20 mouse cellular contexts compared by ENCODE assay signal in the genomic region with DNA sequence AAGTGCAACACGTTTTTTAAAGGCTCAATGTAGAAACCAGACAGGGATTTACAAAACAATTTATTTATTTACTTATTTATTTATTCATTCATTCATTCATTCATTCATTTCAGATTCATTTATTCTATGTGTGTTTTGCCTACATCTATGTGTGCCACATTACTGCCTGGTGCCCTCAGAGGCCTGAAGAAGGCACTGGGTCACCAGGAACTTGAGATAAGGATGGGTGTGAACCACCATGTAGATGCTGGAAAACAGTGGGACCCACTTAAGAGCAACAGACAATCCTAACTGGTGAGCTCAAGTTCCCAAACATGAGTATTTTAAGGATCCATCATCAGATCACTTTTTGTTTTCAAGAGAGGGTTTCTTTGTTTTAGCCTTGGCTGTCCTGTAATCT. TPM values are rescaled to one million over a fixed set of nuclear protein-coding genes. Genes with fewer than 3 reads are reported as not detected.
A peak's percentile ranks its signal among the peaks of the same experiment; 100 is the strongest.
DNase-seq lines count a peak whose midpoint lies in the region; ATAC-seq lines count a peak whose summit lies in the region.
"Had no signal": no experiment of that assay in that cellular context is flagged by ENCODE, and none has a peak within 500 bp of the region (broad histone marks: within the 10 kb centered on the region; RNA-seq: fewer than 3 reads in every experiment).

No protein-coding gene starts in this region.

- no peak overlapping the region for H3K4me2 ChIP-seq in liver, embryonic 11.5 days
- H3K4me2 ChIP-seq in liver, embryonic 15.5 days = no peak overlapping the region
- H3K4me2 ChIP-seq: forebrain, embryonic 12.5 days; heart, embryonic 12.5 days; hindbrain, embryonic 15.5 days had no signal

- no peaks in the 10 kb centered on the region for H3K27me3 ChIP-seq in liver, embryonic 11.5 days (replicated peaks; ENCODE audit: control insufficient read depth, insufficient read depth, low read length)
- no peaks in the 10 kb centered on the region for H3K27me3 ChIP-seq in liver, embryonic 15.5 days
- H3K27me3 ChIP-seq: forebrain, embryonic 12.5 days; heart, embryonic 12.5 days; hindbrain, embryonic 15.5 days had no signal

- H3K36me3 ChIP-seq in liver, embryonic 11.5 days (ENCODE audit: control insufficient read depth, insufficient read depth, low read length) = peaks cover 24% of the 10 kb centered on the region; the same call in 1 of the 2 replicates
- peaks cover 44% of the 10 kb centered on the region for H3K36me3 ChIP-seq in liver, embryonic 15.5 days (replicated peaks)

- ATAC-seq in liver, embryonic 11.5 days (replicated peaks; ENCODE audit: low FRiP score) = peak; percentile 78
- ATAC-seq in liver, embryonic 15.5 days (ENCODE audit: insufficient read depth) = peak; percentile 79
- peak; percentile 82 for ATAC-seq in megakaryocyte-erythroid progenitor cell, adult 5-6 weeks (replicated peaks; ENCODE audit: low FRiP score, low TSS enrichment, poor library complexity, severe bottlenecking)
- ATAC-seq: activated CD4-positive, CD25-positive, alpha-beta regulatory T cell, adult 4 months; forebrain, postnatal 0 days had no signal

- DNase-seq in c-Kit-negative CD71-positive TER-119-positive erythroid progenitor cells, embryonic 14.5 days (ENCODE audit: low read depth, low spot score) = peak; percentile 1
- no peak for DNase-seq in liver, embryonic 11.5 days (ENCODE audit: low spot score)
- DNase-seq in heart, postnatal 4 days = no peak
- DNase-seq in kidney, adult 11 months = no peak
- no peak for DNase-seq in T-cell, adult 2 months (ENCODE audit: low spot score)
- DNase-seq: adrenal gland, postnatal 14 days; B cell, adult 2 months; cerebellum, adult 18-20 months; cerebellum, adult 9-11 months; forebrain, postnatal 0 days; gastrocnemius, postnatal 14 days; heart, adult 2 months had no signal

- no peaks in the 10 kb centered on the region for H3K9me3 ChIP-seq in liver, embryonic 11.5 days (ENCODE audit: control insufficient read depth, low read length)
- H3K9me3 ChIP-seq in liver, embryonic 15.5 days (replicated peaks) = no peaks in the 10 kb centered on the region
- H3K9me3 ChIP-seq: embryonic facial prominence, embryonic 10.5 days; forebrain, embryonic 12.5 days; heart, embryonic 12.5 days; hindbrain, embryonic 15.5 days had no signal

- H3K9ac ChIP-seq in liver, embryonic 11.5 days (ENCODE audit: low read depth, low read length) = no peak overlapping the region
- H3K9ac ChIP-seq in liver, embryonic 15.5 days = no peak overlapping the region
- H3K9ac ChIP-seq: forebrain, embryonic 12.5 days; forebrain, postnatal 0 days; heart, embryonic 12.5 days; hindbrain, embryonic 15.5 days had no signal

- H3K27ac ChIP-seq in liver, embryonic 11.5 days (ENCODE audit: low read depth, low read length) = no peak overlapping the region
- H3K27ac ChIP-seq in liver, embryonic 15.5 days (replicated peaks) = no peak overlapping the region
- H3K27ac ChIP-seq: embryonic facial prominence, embryonic 10.5 days; forebrain, embryonic 12.5 days; heart, adult 2 months; hindbrain, embryonic 15.5 days had no signal

- no peak overlapping the region for H3K4me3 ChIP-seq in liver, embryonic 11.5 days (ENCODE audit: low read depth, low read length)
- H3K4me3 ChIP-seq in liver, embryonic 15.5 days (replicated peaks) = no peak overlapping the region
- H3K4me3 ChIP-seq: embryonic facial prominence, embryonic 10.5 days; erythroblast, embryonic 14.5 days; forebrain, embryonic 12.5 days; heart, adult 2 months; heart, embryonic 12.5 days; hindbrain, embryonic 15.5 days had no signal

- no peaks in the 10 kb centered on the region; the same call in 1 of the 2 replicates for H3K4me1 ChIP-seq in liver, embryonic 11.5 days (replicated peaks; ENCODE audit: control insufficient read depth, insufficient read depth, low read length)
- peaks cover 18% of the 10 kb centered on the region for H3K4me1 ChIP-seq in liver, embryonic 15.5 days (replicated peaks)
- H3K4me1 ChIP-seq: embryonic facial prominence, embryonic 10.5 days; forebrain, embryonic 12.5 days; heart, embryonic 12.5 days; hindbrain, embryonic 15.5 days had no signal

- WGBS in liver, embryonic 11.5 days = 77% methylated on average over 1 of the region's 1 CpGs
- 44% methylated on average over 1 of the region's 1 CpGs for WGBS in liver, embryonic 15.5 days (ENCODE audit: insufficient replicate concordance)

RNA-seq across cellular contexts. Expression of a gene that starts 51.0 kb away (rescaled TPM):
- 33.0 and 35.9 TPM in 2 replicates for polyA plus RNA-seq in liver, embryonic 11.5 days (2014; fragmentation: Nextera tagmentation; extraction: Ambion mirVana)
- 10.8 and 11.8 TPM in 2 replicates for polyA plus RNA-seq in liver, embryonic 15.5 days (2015; fragmentation: Nextera tagmentation; extraction: Ambion mirVana)
- 33.5 and 43.6 TPM in 2 replicates for total RNA-seq in megakaryocyte-erythroid progenitor cell, adult 5-6 weeks (2014; fragmentation: Nextera tagmentation)
- total RNA-seq in megakaryocyte-erythroid progenitor cell, adult 5-6 weeks (2017) = 17.1 and 17.7 TPM in 2 replicates
- total RNA-seq in heart, postnatal 4 days (2021) = 10 to 100 TPM; 17.0 to 18.9 TPM
